Mouse (Mus musculus) megakaryocyte, embryonic 14.5 days (primary cell): Measurements from ENCODE around the gene Gfpt2.

Source experiments
- FLI1 ChIP-seq: IDR thresholded peaks from 2 replicates; pipeline ENCODE4 v1.6.1; 2012; ENCODE audit warnings: low read length, inconsistent platforms, mixed read lengths
- GATA1 ChIP-seq: IDR thresholded peaks from 3 replicates; pipeline ENCODE4 v1.6.1; 2012; ENCODE audit warnings: mixed read lengths, low read length, inconsistent platforms, borderline replicate concordance

DNA sequence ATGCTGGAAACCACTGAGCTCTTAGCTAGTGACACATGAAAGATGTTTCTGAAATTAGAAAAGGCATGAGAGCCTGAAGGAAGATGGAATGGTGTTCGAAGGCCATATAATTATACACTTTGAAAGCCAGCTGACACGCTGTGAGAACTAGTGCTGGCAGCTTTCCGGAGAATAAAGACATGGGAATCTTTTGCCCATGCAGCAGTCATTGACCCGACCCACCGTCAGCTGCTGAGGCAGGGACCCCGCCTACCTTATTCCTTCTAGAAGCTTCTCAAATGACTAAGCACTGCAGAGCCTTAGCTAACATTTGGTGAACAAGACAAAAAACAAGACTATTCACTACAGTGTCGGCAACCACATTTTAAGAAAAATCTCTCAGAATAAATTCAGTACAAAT is 25.7 kb downstream of the Gfpt2 start:
- TF ChIP-seq GATA1 (no peak), FLI1 (no peak)
